Mouse (Mus musculus): ENCODE data around the gene Sephs1.

GRCm38 (mm10) chr2:4937931-4938330 is 56.6 kb downstream of the Sephs1 start:
- TF ChIP-seq POLR2A (IDR thresholded peaks at IDR 0.05; ENCODE audit: borderline replicate concordance, extremely low read depth, insufficient read depth, insufficient read length, poor library complexity, severe bottlenecking), result no peak
- TF ChIP-seq CTCF (IDR thresholded peaks at IDR 0.05; ENCODE audit: borderline replicate concordance, extremely low read depth, insufficient read depth, insufficient read length), result no peak
